Mouse (Mus musculus): Measurements from ENCODE around the gene Stk16.
A peak's percentile ranks its signal among the peaks of the same experiment; 100 is the strongest.

Stk16 gene

DNA sequence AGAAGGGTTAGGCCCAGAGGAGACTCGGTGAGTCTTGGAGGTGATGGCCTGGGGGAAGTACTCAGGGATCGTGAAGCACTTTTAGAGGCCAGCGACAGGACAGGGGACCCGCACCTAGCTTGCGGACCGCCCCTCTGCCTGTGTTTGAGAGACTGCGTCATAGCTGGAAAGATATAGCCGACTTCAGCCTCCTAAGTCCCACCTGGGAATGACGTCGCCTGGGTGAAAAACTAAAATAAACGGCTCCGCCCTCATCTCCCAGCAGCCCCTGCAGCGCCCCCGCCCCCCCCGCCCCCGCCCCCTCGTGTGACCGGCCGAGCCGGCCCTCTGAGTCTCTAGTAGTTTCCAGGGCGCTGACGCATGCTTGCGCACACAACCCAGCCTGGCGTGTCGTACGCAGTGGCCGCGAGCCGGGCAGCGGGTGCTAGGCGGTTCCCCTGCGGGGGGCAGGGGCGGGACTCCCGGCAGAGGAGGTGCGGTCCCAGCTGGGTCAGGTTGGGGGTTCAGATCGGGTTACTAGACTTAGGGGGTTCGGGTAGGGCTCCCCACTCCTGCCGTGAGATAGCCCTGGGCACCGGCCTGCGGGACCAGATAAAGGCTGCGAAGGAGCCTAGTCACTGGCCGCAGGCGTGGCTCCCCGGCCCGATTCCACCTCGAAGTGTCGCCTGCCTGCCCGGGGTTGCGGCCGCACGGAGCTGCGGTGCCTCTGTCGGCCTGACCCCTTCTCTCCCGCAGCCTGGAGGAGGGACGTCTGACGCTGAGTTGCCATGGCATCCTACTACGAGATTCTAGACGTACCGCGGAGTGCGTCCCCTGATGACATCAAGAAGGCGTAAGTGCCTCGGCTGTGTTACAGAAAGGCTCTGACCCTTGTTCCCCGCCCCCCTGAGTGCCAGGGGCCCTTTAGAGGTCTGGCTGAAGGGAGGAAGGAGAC, 25.7 kb downstream of the Stk16 start, which contains the start of gene Dnajb2:
Gene Dnajb2, plus strand, starts transcription at position 290 of the 934 bp plus-strand sequence.
- peak; percentile 59 to 64 for DNase-seq (ENCODE audit: low spot score in 2 of 2)

DNA sequence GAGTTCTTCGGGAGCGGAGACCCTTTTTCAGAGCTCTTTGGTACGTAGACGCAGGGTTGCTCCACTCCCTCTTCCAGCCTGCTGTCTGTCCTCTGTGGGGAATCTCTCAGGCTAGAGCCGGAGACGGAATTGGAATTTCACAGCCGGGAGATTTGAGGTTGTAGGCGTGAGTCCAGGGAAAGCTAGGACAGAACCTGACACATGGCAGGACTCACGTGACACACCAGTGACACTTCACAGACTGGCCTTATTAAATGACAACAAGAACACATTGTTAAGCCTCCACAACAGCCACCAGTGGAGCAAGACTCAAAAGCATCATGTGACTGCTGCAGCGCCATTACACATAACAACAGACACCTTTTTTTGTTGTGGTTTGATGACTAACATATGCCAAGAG, 29.0 kb downstream of the Stk16 start:
- peak in 1 of 2 experiments; percentile 17 for DNase-seq (ENCODE audit: low spot score in 2 of 2)

DNA sequence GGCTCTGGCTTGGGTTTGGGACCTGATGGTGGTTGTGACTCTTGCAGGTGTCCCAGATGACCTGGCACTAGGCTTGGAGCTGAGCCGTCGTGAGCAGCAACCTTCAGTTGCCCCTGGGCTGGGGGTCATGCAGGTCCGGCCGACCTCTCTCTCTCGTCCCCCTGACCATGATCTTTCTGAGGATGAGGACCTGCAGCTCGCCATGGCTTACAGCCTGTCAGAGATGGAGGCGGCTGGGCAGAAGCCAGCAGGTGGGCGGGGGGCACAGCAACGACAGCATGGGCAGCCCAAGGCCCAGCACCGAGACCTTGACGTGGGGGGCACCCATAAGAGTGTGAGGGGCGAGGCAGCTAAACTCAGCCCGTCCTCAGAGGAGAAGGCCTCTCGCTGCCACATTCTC, 32.8 kb downstream of the Stk16 start:
- no peak for DNase-seq (ENCODE audit: low spot score in 2 of 2)

DNA sequence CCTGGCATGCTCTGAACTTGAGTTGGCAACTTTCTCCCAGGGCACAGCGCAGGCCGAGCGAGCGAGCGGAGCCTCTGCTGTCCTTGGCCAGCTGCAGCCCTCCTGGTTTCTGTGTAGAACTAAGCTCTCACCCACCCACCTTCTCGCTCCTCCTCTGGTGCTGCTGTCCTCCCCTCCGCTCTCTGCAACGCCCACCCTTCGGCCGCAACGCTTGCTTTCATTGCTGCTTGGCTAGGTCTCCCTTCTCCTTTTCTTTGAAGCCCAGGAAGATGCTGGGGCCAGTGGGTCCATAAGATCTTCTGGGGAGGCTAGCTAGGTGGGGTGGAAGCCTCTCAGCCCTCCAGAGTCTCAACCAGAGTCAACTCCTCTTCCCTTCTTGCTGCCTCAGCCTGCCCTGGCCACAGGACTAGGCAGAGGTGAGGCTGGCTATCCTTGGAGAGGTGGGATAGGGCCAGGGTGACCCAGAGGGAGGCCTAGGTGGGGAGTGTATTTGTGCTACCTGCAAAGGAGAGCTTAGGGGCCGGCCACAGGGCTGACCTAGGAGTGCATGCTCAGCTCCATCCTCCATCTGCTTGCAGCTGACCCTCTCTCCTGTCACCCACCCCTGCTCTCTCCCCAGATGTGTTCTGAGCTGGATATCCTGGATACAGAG, 33.7 kb downstream of the Stk16 start:
- DNase-seq (ENCODE audit: low spot score in 2 of 2) = no peak

DNA sequence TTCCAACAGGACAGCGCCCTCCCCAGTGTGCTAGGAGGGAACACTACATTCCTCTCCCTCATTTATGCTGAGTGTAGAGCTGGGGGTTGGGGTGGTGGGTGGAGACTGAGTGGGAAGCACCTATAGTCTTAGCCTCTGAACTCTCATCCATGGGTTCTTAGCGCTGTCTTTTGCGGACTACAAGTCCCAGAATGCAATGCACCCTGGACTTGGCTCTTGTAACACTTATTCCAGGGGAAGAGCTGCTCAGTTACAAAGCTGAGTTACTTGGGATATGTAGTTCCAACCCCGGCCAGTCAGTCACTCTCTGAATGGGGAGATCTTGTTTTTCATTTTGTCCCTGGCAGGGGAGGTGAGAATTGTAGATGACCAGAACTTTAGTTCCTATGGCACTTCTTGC, 34.2 kb downstream of the Stk16 start:
- peak in 1 of 2 experiments; percentile 37 for DNase-seq (ENCODE audit: low spot score in 2 of 2)

DNA sequence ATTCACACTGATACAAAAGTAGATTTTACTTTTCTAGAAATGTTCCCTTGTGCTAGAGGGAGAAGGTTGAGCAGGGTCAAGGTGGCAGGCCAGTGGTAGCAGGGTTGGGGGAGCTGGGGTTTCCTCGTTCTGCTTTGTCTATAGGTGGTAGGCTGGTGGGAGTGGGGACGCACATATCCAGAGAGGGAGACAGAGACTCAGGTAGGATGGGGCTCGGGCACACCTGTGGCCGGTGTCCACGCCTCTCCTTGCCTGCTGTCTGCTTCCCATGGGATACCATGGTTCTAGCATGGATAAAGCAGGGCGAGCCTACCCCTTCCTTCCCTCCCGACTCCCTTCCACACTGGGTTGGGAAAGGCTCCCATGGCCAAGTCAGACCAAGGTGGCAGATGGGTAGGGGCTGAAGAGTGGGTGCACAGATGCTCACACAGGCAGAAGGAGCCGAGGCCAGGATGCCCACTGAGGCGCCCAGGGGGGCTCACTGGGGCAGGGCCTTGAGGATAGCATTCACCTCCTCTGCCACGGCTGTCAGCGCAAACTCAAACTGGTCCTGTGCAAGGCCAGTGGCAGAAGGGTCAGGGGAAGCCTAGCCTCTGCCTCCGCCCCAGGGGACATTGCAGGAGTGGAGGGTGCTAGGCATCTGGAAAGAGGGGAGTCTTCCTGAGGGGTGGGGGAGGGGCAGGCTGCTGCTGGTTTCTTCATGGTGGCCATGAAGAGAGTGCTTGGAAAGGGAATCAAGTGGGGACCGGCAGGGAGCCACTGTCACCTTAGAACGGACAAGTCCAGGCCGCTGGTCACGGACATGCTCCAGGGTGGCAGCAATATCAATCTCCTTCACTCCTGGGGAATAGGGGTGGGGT, 36.7 kb downstream of the Stk16 start:
- DNase-seq (ENCODE audit: low spot score in 2 of 2) = no peak

DNA sequence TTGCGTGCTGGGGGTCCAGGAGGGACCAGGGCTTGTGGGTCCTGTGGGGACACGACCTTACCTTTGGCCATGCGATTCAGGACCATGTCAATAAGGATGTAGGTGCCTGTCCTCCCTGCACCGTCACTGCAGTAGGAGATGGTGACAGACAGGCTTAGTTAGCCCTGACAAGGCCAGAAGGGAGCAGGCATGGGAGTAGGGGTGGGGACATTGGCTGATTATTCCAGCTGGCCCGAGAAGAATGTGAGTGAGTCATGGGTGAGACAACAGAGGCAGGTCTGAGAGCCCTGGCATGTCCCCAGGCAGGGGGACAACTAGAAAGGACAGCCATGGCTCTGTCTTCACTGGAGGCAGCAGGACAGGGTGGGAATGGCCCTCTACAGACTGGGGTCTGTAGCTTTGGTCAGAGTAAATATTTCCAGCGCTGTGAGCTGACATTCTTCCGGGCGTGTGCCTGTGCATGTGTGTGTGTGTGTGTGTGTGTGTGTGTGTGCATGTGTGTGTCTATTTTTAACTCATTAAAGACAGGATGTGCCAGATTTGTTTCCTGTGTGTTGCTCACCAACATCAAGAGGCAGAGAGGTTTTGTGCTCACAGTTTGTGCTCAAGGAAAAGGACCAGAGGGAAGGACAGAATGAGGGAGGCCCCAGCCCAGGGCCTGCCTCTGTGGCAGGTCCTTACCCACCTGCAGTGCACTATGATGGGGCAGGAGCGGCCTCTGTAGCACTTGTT, 37.6 kb downstream of the Stk16 start:
- no peak for DNase-seq (ENCODE audit: low spot score in 2 of 2)

DNA sequence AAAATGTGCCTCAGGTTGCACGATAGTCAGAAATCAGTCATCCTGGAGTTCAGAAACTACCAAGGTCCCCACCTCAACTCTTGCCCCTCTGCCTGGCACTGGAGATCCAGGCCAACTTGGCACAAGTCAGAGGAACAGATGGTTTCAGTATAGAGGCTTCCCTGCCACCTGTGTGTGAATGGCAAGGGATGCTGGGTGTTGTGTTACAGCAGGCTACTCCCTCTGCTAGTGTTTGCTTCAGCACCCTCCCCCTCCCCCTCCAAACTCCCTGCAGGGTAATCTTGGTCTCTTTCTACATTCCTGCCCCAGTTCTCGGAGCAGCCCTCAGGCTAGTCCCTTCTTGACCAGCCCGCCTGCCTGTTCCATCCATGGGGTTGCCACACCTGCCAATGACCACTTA, 39.9 kb downstream of the Stk16 start:
- no peak for DNase-seq (ENCODE audit: low spot score in 2 of 2)

DNA sequence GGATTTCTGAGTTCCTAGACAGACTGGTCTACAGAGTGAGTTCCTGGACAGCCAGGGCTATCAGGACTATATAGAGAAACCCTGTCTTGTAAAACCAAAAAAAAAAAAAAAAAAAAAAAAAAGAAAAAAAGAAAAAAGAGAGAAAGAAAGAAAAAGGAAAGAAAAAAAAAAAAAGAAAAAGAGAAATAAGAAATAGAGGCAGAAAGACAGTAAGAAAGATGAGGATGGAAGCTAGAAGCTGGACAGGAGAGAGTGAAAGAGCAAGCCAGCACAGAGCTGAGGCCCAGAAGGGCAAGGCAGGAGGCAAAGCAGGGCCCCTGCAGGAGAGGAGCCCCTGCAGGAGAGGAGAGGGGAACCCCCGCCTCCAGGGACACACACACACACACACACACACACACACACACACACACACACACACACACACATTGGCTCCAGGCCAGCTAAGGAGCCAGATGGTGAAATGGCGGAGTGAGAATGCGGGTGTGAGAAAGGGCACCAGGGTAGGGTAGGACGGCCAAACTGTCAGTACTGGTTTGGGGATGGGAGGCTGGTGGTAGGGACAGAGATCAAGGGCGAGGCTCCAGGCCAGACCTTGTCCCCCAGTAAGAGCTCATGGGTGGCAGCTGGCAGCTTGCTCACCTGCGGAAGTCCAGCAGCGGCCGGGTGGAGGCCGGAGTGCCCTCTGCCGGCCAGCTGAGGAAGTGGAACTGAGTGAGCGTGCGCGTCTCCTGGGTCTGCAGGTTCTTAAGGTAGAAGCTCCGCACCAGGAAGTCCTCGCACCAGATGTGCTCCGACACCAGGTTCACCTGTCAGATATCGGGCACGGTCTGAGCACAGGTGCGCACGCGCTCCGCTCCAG, 40.7 kb downstream of the Stk16 start:
- DNase-seq (ENCODE audit: low spot score in 2 of 2) = peak in 1 of 2 experiments; percentile 67

DNA sequence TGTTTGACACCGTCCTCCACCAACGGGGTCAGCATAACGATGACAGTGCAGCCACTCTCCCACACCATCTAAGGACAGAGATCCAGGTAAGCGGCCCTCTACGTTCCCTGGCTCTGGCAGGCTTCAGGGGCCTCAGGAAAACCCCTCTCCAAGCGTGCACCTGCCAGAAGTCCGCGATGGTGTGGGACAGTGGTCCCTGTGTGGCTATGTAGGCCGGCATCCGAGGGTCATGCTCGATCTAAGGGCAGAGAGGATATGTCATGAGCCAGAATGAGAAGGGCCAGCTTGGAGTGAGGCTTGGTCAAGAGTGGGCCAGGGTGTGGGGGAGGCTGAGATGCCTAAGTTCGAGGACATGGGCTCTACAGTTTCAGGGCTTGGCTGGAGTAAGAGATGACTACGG, 41.7 kb downstream of the Stk16 start:
- no peak for DNase-seq (ENCODE audit: low spot score in 2 of 2)

DNA sequence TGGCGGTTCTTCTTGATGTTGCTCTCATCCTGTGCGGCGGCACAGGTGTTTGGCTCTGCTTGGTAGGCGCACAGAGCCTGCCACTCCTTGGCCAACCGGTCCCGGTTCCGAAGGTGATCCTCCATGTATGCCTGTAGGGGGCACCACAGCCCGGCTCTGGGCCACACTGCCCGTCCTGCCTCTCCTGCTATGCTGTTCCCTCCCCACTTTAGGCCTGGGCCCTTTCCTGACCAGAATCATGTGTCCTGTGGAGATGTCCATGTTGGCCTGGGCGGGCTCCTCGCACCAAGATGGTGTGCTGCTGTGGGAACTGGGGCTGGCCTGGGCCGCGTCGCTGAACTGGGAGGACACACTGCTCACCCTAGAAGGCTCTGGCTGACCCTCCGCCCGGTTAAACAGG, 42.4 kb downstream of the Stk16 start:
- DNase-seq (ENCODE audit: low spot score in 2 of 2) = no peak

DNA sequence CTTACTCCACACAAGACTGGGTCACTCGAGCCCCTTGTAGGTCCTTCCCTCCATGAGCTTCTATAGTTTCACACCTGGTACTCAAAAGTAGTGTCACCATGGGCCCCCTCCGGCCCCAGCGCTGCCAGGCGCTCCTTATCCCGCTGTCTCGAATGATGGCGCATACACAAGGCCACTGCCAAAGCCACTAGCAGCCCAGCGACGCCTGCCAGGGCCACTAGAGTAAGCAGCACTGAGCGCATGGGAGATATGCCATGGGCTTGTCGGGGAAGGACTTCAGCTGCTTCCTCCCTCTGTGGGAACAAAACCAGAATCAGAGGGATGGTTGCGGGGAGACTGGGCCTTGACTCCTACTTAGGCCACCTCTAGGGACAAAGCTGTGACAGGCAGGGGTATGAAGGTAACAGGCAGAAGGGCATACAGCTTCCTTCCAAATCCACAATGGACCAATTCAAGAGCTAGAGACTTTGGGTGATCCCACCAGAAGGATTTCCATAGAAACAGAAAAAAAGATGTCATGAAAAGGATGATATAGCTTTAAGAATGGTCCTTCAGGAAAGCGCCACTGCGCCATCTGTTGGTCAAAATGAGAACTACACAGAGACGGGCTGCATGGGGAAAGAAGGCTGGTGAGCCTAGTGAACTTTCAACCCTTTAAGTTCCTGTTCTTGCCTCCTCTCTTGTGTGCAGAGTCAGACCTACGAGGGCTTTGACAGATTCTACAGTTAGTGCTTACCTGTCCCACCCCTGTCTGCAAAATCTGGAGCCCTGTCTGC, 43.4 kb downstream of the Stk16 start:
- peak; percentile 81 to 87 for DNase-seq (ENCODE audit: low spot score in 2 of 2)

DNA sequence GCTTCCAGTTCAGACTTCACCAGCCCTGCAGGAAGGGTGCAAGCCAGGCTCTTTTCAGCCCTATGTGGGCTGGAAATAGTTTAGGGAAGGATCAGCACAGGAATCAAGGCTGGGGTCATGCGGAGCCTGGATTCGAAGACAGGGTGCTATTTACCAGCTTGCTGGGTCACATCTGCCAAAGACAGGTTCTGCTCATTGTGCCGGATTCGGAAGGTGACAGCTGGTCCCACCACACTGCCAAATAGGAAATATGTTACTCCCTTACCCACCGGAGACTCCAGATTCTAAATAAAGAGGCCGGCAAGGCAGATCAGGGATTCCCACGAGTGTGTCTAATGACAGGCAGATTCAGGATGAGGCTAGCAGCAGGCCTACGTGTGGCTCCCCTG, 44.0 kb downstream of the Stk16 start:
- no peak for DNase-seq (ENCODE audit: low spot score in 2 of 2)

DNA sequence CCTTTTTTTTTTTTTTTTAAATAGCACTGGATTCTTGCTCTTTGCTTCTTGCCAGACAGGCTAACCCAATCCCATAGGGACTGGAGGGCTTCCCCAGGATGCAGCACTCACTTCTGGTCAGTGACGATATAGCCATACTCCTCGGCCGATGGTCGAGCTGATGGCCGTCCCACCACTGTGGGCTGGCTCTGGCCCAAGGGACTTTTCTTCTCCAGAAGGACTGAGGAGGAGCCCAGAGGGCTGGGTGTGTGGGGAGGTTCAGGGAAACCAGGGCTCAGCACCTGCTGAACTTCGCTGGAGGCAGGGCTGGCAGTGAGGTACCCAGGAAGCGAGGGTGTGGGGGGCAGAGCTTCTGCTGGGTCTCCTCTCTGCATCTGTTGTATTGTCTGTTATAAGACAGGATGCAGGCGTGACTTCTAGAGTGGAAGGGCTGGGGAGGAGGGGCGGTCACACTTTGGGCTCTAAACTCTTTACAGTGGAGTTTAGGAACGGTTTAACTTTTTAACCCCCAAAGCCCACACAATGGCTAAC, 44.9 kb downstream of the Stk16 start:
- DNase-seq (ENCODE audit: low spot score in 2 of 2) = no peak

DNA sequence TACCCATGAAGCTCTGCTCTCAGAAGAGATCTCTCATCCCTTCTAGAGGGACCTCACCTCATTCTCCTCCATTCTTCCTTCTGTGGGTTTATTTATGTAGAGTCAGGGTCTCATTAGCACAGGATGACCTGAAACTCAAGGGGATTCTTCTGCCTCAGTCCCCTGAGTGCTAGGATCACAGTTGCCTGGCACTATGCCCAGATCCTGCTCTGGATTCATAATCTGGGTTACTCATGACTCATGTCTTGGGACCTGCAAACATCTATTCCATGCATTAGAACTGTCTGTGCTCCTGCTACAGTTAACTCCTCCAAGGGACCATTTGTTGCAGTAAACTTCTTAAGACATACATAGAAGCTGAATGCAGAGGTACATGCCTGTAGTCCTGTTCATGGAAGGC, 50.6 kb downstream of the Stk16 start:
- no peak for DNase-seq (ENCODE audit: low spot score in 2 of 2)

DNA sequence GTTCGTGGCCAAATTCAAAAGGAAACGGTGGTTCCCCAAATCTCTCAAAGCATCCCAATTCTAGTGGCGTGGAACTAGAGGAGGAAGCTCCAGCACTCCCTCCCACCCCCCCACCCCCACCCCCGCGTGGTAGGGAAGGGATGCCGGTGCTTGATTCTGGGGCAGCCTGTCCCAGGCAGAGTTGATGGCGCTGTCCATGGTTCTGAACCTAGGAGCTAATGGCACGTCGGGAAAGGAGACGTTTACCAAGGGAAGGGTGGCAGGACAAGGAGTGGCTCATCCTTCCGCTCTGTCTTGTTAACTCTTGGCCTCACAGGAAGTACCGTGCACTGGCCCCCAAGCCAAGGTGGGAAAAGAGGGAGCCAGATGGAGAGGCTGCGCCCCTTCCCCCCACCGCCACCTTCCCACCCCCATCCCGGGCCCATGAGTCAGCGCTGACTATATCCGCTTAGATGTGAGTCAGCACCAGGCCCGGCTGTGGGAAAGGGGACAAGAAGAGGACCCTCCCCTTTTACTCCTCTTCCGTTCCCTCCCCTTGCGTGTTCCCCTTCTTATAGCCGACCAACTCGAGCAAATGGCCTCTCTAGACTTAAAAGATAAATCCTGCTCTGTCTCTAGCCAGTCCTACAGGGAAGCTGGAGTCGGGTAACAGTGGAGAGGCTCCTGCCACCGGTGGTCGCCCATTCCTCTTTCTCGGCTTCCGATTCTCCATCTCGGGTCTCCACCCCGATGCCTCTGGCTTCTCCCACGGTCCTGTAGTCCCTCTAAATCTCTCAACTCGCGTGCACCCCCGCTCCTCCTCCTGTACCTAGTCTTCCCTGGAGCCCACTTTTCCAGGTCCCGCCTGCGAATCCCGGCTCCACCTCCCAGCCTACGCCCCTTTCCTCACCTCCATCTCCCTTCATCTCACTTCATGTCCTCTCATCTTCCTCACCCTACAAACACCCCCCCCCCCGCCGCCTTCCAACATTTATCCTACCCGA, 52.6 kb downstream of the Stk16 start:
- DNase-seq (ENCODE audit: low spot score in 2 of 2) = peak in 1 of 2 experiments; percentile 55

DNA sequence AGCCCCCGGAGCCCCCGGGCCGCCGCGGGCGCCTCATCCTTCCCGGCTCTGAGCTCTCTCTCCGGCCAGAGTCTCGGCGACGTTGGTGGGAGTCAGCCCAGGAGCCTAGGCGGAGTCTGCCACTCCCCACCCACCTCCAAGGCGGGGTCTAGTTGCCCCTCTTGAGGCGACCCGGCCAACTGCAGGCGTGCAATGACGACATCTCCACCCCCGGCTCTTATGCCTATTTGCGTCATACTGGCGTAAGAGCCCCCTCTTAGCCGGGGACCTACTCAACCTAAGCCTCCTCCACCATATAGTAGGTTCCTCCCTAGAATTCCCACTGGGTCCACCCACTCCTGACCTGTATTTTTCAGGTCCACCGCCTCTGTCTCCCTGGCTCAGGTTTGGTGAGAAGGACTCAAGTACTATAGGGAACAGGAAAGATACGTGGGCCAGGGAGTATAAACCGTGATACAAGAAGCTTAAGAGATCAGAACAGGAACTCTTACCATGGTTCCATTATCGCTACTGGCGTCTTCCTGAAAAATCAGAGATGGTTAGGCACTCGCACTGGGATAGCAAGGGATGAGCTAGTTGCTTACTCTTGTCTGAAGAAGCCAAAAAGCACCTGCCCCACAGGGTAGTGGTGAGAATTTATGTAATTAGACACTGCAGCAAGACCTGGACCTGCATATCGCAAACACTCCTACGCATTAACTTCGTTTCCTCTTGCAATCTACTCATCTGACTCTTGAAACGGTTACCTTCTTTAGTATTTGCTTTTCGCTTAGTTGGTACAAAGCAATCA, 53.6 kb downstream of the Stk16 start, which contains the start of gene Ptprn:
Gene Ptprn, minus strand, starts transcription at position 412 of the 790 bp plus-strand sequence.
- DNase-seq (ENCODE audit: low spot score in 2 of 2) = peak in 1 of 2 experiments; percentile 72

Data from frontal cortex, postnatal 25 days (tissue).